Mouse (Mus musculus): ENCODE data around the gene Galk1.

The Galk1 gene

GRCm38 (mm10) chr11:115975083-115975420 is 37.5 kb downstream of the Galk1 start:
- DNase-seq (ENCODE audit: low spot score), result no peak

DNA sequence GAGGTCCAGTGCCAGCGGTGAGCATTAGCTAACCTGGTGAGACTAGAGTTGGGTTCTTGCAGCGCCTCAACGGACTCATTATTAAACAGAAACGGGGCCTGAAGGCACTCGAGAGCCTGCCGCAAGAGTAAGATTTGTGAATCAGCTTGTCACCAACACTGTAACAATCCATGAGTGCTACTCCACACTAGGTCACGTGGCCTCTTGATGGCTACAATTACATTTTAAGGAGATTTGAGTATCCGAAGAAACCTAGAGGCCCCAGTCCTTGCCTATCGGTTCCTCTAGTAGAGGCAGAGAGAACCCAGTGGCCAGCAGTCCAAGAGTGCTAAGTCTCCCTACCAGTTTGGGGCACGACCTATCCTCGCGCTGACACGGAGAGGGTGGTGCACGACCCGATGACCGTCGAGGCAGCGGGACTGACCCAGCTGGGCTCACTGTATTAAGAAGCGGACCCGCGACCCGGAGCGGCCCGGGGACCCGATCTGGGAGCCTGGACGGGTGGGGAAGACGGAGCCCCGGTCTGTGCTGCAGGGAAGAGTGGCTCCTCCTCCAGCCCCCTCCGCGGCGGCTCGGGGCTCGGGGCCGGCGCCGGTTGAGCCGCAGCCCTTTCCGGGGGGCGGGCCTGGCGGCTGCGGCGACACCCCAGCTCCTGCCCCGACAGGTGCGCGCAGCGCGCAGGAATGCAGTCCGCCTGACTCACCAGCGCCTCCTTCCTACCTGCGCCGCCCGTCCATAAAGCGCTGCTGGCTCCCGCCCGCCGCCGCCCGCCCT is 38.0 kb downstream of the Galk1 start, which contains the start of gene Itgb4:
Gene Itgb4 (plus strand): TSS at position 401 of the 774 bp plus-strand sequence.
- peak; percentile 70 for DNase-seq (ENCODE audit: low spot score)

DNA sequence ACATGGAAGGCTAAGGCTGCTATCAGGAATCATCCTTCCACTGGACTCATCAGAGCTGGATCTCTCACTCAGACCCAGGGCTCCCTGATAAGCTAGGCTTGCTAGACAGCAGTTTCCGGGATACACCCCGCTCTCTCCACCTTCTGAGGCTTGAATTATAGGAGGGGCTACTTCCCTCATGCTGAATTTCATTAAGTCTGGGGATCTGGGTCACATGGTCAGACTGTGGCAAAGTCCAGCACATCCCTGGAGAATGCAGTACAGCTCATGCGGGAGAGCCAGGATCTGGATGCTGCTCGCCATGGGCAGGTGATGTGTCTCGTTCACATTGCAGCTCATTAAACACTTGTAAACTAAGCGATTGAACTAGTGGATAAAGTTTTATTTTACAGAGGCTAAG is 41.5 kb downstream of the Galk1 start:
- DNase-seq (ENCODE audit: low spot score), result peak; percentile 55

- peak; percentile 56 for DNase-seq (ENCODE audit: low spot score)
These were observed 42.4 kb downstream of the Galk1 start for GRCm38 (mm10) chr11:115970006-115970673.

DNA sequence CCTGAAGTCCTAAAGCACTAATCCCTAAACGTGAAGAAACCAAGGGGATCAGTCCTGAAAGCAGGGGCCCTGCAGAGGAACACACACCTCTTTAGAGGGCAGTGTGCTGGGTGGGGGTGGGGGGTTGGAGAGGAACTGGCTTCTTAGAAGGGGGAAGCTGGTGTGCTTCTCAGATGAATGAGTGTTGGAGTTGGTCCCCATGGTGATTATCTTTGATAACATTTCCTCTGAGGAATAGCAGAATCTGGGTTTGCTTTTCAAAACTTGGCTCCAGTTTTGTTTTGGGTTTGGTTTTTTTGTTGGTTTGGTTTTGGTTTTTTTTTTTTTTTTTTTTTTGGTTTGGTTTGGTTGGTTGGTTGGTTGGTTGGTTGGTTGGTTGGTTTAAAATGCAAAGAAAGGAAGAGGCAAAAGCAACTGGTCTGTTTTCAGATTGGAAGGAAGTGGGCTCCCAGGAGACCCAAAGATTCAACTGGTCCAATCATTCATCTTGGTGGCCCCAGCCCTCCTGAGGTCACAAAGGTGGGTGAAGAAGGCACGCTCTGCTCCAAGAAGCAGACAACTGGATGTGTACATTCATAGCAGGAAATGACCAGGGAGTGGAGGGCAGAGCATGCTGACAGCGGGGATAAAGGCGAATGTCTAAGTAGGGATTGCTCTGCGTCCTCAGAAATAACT is 43.7 kb downstream of the Galk1 start:
- DNase-seq (ENCODE audit: low spot score), result no peak

DNA sequence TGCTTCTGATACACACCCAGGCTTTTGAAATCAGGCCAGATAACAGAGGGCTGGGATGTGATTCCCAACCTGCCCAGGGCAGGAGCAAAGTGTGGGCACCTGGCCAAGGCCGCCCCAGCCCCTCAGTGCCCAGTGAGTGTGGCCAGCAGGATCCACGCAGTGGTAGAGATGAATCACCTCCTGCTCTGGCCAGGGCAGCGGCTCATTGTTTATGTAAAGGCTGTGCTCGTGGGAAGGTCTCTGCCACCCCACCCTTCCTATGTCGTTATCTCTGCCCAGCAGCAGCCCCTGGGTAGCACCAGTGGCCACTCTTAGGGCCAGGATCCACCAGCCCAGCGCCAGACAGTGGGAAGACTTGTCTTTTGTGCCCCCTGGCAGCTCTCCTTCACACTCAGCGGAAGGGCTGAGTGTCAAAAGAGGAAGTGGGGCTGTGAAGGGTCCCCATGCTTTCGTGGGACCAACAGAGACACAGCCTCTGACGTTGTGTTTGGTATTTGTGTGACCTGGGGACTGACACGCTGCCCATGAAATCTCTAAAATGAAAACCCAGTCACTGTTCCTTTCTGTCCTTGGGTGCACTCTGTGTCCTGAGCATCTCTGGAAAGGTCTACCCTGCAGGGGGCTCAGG is 47.4 kb downstream of the Galk1 start:
- DNase-seq (ENCODE audit: low spot score), result no peak

- no peak for DNase-seq (ENCODE audit: low spot score)
These were observed 49.7 kb downstream of the Galk1 start for GRCm38 (mm10) chr11:115962651-115963412.

DNA sequence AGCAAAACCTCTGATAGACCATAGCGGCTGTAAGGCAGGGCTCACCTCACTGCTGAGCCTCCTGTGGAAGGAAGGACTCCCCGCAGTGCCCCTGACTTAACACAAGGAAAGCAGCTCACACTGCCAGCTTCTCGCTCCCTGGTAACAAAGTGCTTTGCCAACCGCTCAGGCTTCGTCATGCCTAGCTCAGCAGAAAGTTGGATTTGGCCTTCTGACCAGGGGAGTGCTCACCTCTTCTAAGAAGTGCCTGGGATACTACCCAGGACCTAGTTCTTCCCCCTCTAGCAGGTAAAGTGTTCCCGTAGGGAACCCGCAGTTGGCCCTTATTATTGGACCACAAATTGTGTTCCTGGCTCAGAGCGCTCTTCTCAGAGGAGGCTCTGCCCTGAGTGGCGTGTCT is 53.5 kb downstream of the Galk1 start:
- no peak for DNase-seq (ENCODE audit: low spot score)
